Mouse (Mus musculus) thymus, adult 18-20 months (tissue): ENCODE data around the gene Abcb6.

ENCODE experiments used
- DNase-seq, 2 experiments: peaks; one replicate each; pipeline ENCODE4 v3.0.0; 2022; ENCODE audit warnings: mixed read lengths in 2 of 2

The Abcb6 gene

GRCm38 (mm10) chr1:75201236-75201635, 21.0 kb upstream of the Abcb6 start:
- DNase-seq = no peak

GRCm38 (mm10) chr1:75192452-75192851, 12.3 kb upstream of the Abcb6 start:
- DNase-seq = no peak

GRCm38 (mm10) chr1:75191622-75192402, 11.6 kb upstream of the Abcb6 start, which contains the start of the genes Ankzf1 and Atg9a:
Gene Ankzf1, plus strand, starts transcription at chr1:75192151.
Gene Atg9a, minus strand, starts transcription at chr1:75192196.
- DNase-seq = peak; percentile 91 to 98

GRCm38 (mm10) chr1:75191258-75191621, 11.0 kb upstream of the Abcb6 start:
- peak in 1 of 2 experiments; percentile 38 for DNase-seq

- no peak for DNase-seq
These were observed 10.4 kb upstream of the Abcb6 start for GRCm38 (mm10) chr1:75190577-75190976.

- no peak for DNase-seq
These were observed 7.8 kb upstream of the Abcb6 start for GRCm38 (mm10) chr1:75187914-75188483.

GRCm38 (mm10) chr1:75187126-75187525, 6.9 kb upstream of the Abcb6 start:
- no peak for DNase-seq

GRCm38 (mm10) chr1:75185495-75185894, 5.3 kb upstream of the Abcb6 start:
- DNase-seq = no peak

GRCm38 (mm10) chr1:75182160-75182559, 2.0 kb upstream of the Abcb6 start:
- no peak for DNase-seq

- DNase-seq = no peak
These were observed 1.2 kb upstream of the Abcb6 start for GRCm38 (mm10) chr1:75181377-75181870.

GRCm38 (mm10) chr1:75180741-75181140, 549 bp upstream of the Abcb6 start:
- DNase-seq = no peak

- DNase-seq = no peak
These were observed 673 bp downstream of the Abcb6 start for GRCm38 (mm10) chr1:75179334-75180104.

- DNase-seq = peak; percentile 95 to 96
These were observed 11.4 kb downstream of the Abcb6 start, which contains the start of gene Zfand2b for GRCm38 (mm10) chr1:75168472-75169464. Gene Zfand2b, plus strand, starts transcription at chr1:75168646.

GRCm38 (mm10) chr1:75168093-75168471, 12.1 kb downstream of the Abcb6 start:
- no peak for DNase-seq

GRCm38 (mm10) chr1:75160256-75160617, 20.0 kb downstream of the Abcb6 start:
- DNase-seq = no peak

- DNase-seq = no peak
These were observed 20.5 kb downstream of the Abcb6 start for GRCm38 (mm10) chr1:75159540-75160255.

- no peak for DNase-seq
These were observed 21.2 kb downstream of the Abcb6 start for GRCm38 (mm10) chr1:75158990-75159389.

GRCm38 (mm10) chr1:75155837-75156236, 24.4 kb downstream of the Abcb6 start:
- no peak for DNase-seq

GRCm38 (mm10) chr1:75148727-75149126, 31.5 kb downstream of the Abcb6 start:
- DNase-seq = no peak

- no peak for DNase-seq
These were observed 32.6 kb downstream of the Abcb6 start for GRCm38 (mm10) chr1:75147411-75148135.

- DNase-seq = no peak
These were observed 34.6 kb downstream of the Abcb6 start for GRCm38 (mm10) chr1:75145589-75145988.
